Mouse (Mus musculus) embryonic fibroblast, embryonic 13.5 days (primary cell): ENCODE measurements at regions not wholly inside any gene's neighbourhood (a gene's known extent, or its start where the extent isn't known, plus 50 kb on each side); places are given as distances from the start of the nearest gene placed in this dataset.

Source experiments
- H3K27ac ChIP-seq: 2 replicates; pipeline ENCODE4 v1.5.1; 2012; ENCODE audit warnings: low read length, control low read depth, inconsistent platforms; ENCODE audit not compliant: insufficient read depth
- H3K4me1 ChIP-seq: 2 replicates; pipeline ENCODE4 v1.6.1; 2011; ENCODE audit warnings: low read length; ENCODE audit not compliant: control insufficient read depth, insufficient read depth
- H3K4me3 ChIP-seq: 2 replicates; pipeline ENCODE4 v1.5.1; 2011; ENCODE audit warnings: mild to moderate bottlenecking, control low read depth, low read length; ENCODE audit not compliant: insufficient read depth
- CTCF ChIP-seq: IDR thresholded peaks from 2 replicates; pipeline ENCODE4 v1.5.1; 2011; ENCODE audit warnings: mild to moderate bottlenecking, control low read depth, low read length, moderate library complexity, borderline replicate concordance; ENCODE audit not compliant: insufficient read depth
- POLR2A ChIP-seq: IDR thresholded peaks from 2 replicates; pipeline ENCODE4 v1.6.1; 2011; ENCODE audit warnings: low read depth, mild to moderate bottlenecking, control low read depth, low read length, moderate library complexity

GRCm38 (mm10) chr11:18656358-18656757 lies 362.4 kb downstream of the Meis1 start:
- H3K27ac ChIP-seq: no peak overlapping the region
- TF ChIP-seq CTCF: no peak
- TF ChIP-seq POLR2A: no peak
- no peak overlapping the region for H3K4me3 ChIP-seq
- no peaks in the 10 kb centered on the region for H3K4me1 ChIP-seq

GRCm38 (mm10) chr11:18631975-18632773 lies 386.6 kb downstream of the Meis1 start:
- Histone ChIP-seq H3K4me1 (no peaks in the 10 kb centered on the region), H3K4me3 (no peak overlapping the region), H3K27ac (no peak overlapping the region)
- no peak for TF ChIP-seq POLR2A
- TF ChIP-seq CTCF: no peak

GRCm38 (mm10) chr11:18631570-18631969 lies 387.2 kb downstream of the Meis1 start:
- Histone ChIP-seq H3K4me3 (no peak overlapping the region), H3K4me1 (no peaks in the 10 kb centered on the region)
- TF ChIP-seq CTCF: no peak
- TF ChIP-seq POLR2A: no peak

GRCm38 (mm10) chr11:18621777-18622176 lies 397.0 kb downstream of the Meis1 start:
- Histone ChIP-seq H3K4me1 (no peaks in the 10 kb centered on the region), H3K27ac (no peak overlapping the region), H3K4me3 (no peak overlapping the region)
- TF ChIP-seq POLR2A (no peak), CTCF (no peak)

More at GRCm38 (mm10) chr11:18631570-18631969, 387.2 kb downstream of the Meis1 start:
- H3K27ac ChIP-seq: no peak overlapping the region

DNA sequence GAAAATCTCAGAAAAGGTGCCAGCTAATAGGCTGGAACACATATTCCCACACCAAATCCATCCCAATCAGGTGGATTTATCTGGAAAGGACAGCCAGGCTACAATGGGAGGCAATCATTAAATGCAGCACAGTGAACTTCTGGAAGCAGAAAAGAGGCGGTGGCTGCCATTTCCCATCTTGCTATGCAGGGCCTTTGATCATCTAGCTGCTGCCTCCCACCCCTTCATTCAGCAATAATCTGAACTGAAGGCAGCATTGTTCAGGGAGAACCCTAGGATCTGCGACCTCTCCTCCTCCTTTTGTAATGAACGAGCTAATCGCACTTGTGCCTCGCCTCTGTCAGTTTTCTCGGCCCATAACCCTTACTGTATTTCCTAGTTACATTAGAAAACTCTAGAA lies 413.9 kb downstream of the Meis1 start:
- Histone ChIP-seq H3K27ac (no peak overlapping the region), H3K4me1 (no peaks in the 10 kb centered on the region), H3K4me3 (no peak overlapping the region)
- no peak for TF ChIP-seq CTCF
- no peak for TF ChIP-seq POLR2A

- Histone ChIP-seq H3K4me1 (no peaks in the 10 kb centered on the region), H3K4me3 (no peak overlapping the region), H3K27ac (no peak overlapping the region)
- TF ChIP-seq CTCF (no peak), POLR2A (no peak)
Measured at GRCm38 (mm10) chr11:18601568-18602182, 417.1 kb downstream of the Meis1 start.

- Histone ChIP-seq H3K4me1 (no peaks in the 10 kb centered on the region), H3K27ac (no peak overlapping the region), H3K4me3 (no peak overlapping the region)
- no peak for TF ChIP-seq POLR2A
- no peak for TF ChIP-seq CTCF
Measured at GRCm38 (mm10) chr11:18598349-18598748, 420.4 kb downstream of the Meis1 start.

DNA sequence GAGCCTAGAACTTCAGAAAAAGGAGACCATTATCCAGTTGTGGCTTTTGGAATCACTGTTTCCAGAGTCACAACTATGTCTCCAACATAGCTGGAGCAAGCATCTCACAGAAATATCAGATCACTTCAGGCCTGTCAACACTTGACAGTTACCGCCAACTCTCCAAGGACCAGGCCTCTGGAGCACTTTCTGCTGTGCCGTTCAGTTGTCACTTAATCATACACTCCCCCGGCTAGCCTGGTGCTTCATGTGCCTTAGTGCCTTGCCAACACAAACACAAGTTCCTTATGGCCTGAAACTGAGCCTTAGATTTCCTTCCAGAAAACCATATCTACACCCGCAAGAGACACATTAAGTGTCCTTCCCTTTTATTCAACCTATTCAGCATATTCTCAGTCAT lies 421.8 kb downstream of the Meis1 start:
- no peaks in the 10 kb centered on the region for H3K4me1 ChIP-seq
- H3K4me3 ChIP-seq: no peak overlapping the region
- TF ChIP-seq CTCF (no peak), POLR2A (no peak)
- no peak overlapping the region for H3K27ac ChIP-seq

DNA sequence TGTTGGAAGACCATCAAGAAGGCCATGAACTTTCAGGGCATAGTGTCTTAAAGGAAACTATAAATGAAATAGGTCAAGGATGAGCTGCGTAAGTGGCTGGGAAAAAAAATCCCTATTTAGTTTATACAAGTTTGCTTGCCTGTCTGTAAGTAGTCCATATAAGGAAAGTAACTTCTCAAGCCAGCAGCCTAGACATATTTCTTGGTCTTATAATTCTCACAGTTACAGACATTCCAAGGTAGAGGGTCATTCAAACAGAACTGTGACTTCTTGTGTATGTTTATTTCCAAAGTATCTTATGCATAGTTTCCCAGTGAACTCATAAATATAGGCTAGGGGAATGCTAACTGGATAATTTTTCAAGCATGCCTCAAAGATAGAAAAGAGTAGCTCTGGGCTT lies 428.3 kb downstream of the Meis1 start:
- peak overlapping the region; percentile 98 for H3K27ac ChIP-seq
- peaks cover 2% of the 10 kb centered on the region; the same call in 1 of the 2 replicates for H3K4me1 ChIP-seq
- TF ChIP-seq POLR2A (no peak), CTCF (no peak)

DNA sequence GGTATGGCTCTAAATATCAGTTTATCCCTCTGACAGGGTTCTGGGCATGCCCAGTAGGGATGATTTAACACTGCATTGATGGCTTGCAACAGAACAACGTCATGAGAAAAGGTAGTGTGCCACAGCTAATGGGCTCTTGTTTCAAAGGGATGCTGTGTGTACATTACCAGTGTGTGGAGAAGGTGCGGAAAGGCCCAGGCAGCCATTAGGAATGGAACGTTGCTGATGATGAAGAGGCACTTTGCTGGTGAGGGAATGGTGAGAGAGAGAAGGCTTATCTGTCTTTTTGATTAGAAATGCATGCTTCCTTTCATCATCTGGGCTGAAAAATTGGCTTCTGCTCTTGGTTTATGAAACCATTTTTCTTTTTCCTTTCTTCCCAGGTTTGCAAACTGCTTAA lies 432.3 kb downstream of the Meis1 start:
- H3K4me1 ChIP-seq: no peaks in the 10 kb centered on the region; the same call in 1 of the 2 replicates
- TF ChIP-seq CTCF: no peak
- H3K27ac ChIP-seq: no peak overlapping the region
- no peak overlapping the region for H3K4me3 ChIP-seq

More for the DNA sequence above, 428.3 kb downstream of the Meis1 start:
- no peak overlapping the region for H3K4me3 ChIP-seq
